Mouse (Mus musculus) R1 (cell line): ENCODE measurements around the gene Kif23.
A peak's percentile ranks its signal among the peaks of the same experiment; 100 is the strongest.

Source experiments
- DNase-seq: peaks from one replicate; pipeline ENCODE4 v3.0.0-alpha.2; 2018; ENCODE audit warnings: low read depth, low spot score

The Kif23 gene

GRCm38 (mm10) chr9:61947402-61948346, 1.1 kb upstream of the Kif23 start:
- peak; percentile 87 for DNase-seq

DNA sequence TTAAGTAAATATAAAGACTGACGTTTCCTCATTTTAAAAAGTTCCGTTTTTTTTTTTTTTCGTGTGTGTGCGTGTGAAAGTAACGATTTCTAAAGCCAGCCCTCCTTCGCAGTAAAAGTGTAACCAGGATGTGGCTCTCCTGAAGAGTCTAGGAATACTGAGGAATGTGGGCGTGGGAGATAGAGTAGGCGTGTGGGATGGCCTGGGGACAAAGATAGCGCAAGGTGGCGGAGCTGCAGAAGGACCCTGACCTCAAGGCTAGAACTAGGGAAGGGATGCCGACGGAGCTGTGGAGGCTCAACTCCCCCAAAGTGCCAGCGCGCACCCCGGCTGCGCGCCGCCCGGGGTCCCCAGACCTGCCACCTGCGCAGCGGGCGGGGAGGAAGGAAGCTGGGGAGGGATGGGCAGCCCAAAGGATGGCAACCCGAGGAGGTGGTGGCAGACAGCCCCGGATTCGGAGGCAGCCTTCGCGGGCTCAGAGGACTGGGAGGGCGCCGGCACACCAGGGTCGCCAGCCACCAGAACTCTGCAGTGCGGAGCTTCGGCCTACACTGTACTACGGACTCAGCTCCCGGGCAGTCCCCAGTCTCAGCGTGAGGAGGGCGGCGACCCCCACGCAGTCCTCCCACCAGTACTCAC, 482 bp downstream of the Kif23 start:
- peak; percentile 94 for DNase-seq

GRCm38 (mm10) chr9:61941054-61941453, 5.5 kb downstream of the Kif23 start:
- no peak for DNase-seq

DNA sequence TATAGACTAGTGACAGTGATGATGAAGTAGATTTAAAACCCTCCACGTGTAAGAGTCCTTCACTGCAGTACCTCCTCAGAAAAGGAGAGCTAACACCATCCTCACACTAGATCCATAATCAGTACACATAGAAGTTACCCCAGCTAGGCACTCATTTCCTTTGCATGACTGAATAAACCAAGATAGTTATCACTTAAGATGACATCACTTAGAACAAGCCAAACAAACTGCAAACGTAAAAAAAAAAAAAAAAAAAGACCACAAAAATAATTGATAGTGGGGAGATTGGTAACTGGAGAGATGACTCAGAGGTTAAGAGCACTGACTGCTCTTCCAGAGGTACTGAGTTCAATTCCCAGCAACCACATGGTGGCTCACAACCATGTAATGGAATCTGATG, 13.2 kb downstream of the Kif23 start:
- DNase-seq = no peak

DNA sequence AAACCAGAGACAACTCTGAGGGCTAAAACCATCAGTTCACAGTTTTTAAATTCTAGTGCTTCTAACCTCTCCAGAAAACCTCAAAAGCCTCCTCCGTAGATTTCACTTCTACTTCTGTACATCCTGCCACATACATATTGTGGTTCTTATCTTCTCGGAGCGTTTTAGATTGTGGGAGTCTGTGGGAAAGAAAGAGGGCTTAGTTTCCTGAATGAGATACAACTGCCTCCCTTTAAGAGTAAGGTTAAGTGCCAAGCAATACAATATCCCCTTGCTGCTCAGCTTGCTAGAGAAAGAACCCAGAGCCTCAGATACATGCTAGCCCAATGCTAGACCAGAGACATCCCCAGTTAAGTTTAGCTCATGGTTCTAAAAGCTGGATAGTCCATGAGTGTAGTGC, 14.6 kb downstream of the Kif23 start:
- no peak for DNase-seq

- DNase-seq = no peak
Observed at GRCm38 (mm10) chr9:61925086-61925660, 21.4 kb downstream of the Kif23 start.

DNA sequence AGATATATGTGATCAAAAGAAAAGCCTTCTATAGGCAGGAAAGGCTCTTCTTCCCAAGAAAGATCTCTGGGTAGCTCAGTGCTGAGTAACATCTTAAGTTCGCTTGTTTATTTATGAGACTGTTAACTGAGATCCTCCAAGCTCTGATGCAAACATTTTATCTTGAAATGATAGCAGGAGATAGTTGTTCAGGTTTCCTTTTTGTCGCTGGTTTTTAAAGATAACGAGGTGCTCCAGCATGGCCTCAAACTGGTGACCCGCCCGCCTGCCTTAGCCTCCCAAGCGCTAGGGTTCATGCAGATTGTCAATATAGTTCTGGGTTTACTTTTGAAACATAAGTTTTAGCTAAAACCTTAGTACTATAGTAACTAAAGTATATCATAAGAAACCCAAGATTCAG, 26.2 kb downstream of the Kif23 start:
- no peak for DNase-seq

DNA sequence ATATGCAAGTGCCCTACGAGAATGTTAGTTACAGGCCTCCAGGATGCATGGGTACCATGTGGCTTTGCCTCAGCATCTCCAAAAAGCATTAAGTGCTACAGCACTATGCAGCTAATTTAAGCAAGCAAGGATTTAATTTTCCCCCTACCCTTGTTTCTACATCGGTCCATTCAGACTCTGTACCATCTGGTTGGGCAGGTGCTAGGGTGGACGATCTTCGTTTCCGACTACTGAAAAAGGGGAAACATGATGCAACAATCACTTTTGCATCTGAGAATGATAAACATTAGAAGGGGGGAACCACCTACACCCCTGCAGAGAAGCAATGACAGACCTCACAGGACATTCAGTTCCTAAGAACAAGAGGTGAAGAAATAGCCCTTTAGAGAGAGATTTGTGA, 27.1 kb downstream of the Kif23 start:
- DNase-seq = no peak

DNA sequence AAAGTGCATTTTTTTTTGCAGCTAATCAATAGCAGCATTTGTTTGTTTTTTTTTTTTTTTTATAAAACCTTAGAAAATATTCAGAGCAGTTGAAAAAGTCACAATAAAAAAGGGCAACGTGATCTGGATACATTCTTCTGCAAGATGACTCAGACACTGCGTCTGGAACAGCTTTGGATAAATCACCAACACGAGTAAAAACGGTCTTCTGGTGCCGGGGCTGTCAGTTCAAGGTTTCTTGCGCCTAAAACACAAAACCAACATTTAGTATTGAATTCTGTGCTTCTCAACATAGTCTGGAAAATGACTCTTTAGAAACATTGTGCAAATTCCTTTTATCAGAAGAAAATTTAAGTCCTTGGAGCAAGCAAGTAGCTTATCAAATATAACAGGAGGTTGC, 29.1 kb downstream of the Kif23 start:
- DNase-seq = no peak

GRCm38 (mm10) chr9:61916986-61917385, 29.6 kb downstream of the Kif23 start:
- no peak for DNase-seq

DNA sequence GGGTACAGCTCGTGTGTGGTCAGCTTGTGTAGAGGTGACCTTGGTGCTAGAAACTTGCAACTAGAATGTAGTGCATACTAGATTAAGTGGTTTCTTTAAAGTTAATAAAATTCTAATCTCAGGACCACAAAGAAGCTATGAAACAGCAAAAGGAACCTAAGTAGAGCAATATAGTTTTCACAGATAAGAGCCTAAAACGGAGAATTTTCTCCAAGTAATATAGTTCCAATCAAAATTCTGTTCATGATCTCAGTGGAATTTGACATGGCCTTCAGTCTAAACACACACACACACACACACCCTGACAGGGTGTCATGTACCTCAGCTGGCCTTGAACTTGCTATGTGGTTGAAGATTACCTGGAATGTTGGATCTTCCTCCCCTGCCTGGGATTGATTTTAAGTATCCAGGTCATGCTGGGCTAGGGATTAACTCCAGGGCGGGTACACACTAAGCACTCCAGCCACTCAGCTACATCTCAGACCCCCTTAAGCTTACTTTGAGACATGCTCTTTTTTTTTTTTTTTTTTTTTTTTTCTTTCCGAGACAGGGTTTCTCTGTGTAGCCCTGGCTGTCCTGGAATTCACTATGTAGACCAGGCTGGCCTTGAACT, 31.1 kb downstream of the Kif23 start:
- peak; percentile 54 for DNase-seq

DNA sequence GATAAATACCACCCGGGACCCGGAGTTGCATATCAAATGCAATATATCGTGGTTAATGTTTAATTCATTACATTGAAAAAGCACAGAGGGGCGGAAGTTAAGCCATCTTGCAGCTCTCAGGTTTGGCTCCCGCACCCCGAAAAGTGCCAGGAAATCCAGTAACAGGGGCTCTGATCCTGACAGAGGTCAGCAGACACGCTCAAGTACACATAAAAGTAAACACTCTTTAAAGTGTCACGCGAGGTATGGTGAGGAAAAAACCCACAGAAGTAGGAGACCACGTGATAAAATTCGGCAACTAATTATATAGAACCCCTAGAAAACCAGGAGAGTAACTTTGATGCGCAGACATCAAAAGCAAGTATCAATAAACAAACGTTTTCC, 31.7 kb downstream of the Kif23 start:
- DNase-seq = no peak

- peak; percentile 97 for DNase-seq
Observed at GRCm38 (mm10) chr9:61914203-61914916, 32.2 kb downstream of the Kif23 start, which contains the start of gene Rplp1. Rplp1 (minus strand) TSS chr9:61914542.

GRCm38 (mm10) chr9:61911300-61912128, 35.1 kb downstream of the Kif23 start:
- peak; percentile 30 for DNase-seq

DNA sequence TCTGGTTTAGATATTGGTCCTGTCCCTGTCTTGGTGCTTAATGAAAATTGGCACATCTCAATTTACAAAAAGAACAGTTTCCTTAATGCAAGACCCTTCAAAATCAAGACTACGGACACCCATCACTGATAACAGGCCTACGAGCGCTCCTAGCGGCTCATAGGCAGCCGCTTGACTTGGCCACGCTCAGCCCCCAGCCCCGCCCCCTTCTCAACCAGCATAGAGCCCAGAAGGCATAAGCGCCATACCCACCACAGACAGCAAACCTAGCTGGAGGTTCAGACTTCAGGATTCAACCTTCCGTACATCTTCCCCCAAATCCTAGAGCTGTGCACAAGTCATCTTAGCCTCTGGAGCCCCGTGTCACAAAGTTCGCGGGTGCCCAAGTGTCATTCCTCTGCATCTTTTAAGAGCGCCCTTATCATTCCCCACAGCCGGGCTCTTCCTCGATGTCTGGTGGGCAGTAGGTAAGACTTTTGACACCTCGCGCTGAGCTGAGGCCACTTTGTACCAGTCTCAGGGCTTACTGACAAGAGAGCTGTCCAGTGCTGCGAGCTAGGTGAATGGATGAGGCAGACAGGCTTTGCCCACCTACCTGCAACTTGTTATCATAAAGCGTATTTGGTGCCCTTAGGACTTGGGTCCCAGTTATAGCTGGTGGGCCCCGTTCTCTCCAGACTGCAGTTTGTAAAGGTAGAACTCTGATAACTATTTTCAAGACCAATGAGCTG, 35.9 kb downstream of the Kif23 start:
- peak; percentile 89 for DNase-seq

- no peak for DNase-seq
Observed at GRCm38 (mm10) chr9:61909633-61910032, 36.9 kb downstream of the Kif23 start.

- peak; percentile 69 for DNase-seq
Observed at GRCm38 (mm10) chr9:61908832-61909407, 37.7 kb downstream of the Kif23 start.

GRCm38 (mm10) chr9:61908341-61908740, 38.2 kb downstream of the Kif23 start:
- no peak for DNase-seq

GRCm38 (mm10) chr9:61907621-61908295, 38.8 kb downstream of the Kif23 start:
- peak; percentile 51 for DNase-seq
